Mouse (Mus musculus) midbrain, embryonic 13.5 days (tissue): ENCODE measurements around the gene Tnn. TPM values are rescaled to one million over a fixed set of nuclear protein-coding genes. Genes with fewer than 3 reads are reported as not detected.

Experiments
- ATAC-seq: fragments of 200-750 bp; cut with Nextera tagmentation; 2 replicates; pipeline ENCODE4 v1.8.0; 2017; ENCODE audit warnings: mild to moderate bottlenecking, moderate TSS enrichment, moderate library complexity
- H3K27ac ChIP-seq: fragments of 300-500 bp; sonication (generic); 2 replicates; pipeline ENCODE4 v1.5.1; 2015; ENCODE audit warnings: inconsistent platforms, mild to moderate bottlenecking, moderate library complexity
- H3K27me3 ChIP-seq: fragments of 300-500 bp; sonication (generic); 2 replicates; pipeline ENCODE4 v1.6.1; 2015; ENCODE audit warnings: mild to moderate bottlenecking, inconsistent platforms
- H3K36me3 ChIP-seq: fragments of 300-500 bp; sonication (generic); 2 replicates; pipeline ENCODE4 v1.6.1; 2015; ENCODE audit warnings: mild to moderate bottlenecking, inconsistent platforms
- H3K4me1 ChIP-seq: fragments of 300-500 bp; sonication (generic); replicated peaks from 2 replicates; pipeline ENCODE4 v1.6.1; 2015; ENCODE audit warnings: inconsistent platforms
- H3K4me2 ChIP-seq: fragments of 300-500 bp; sonication (generic); replicated peaks from 2 replicates; pipeline ENCODE4 v1.6.1; 2015; ENCODE audit warnings: moderate library complexity, mild to moderate bottlenecking, inconsistent platforms
- H3K4me3 ChIP-seq: fragments of 300-500 bp; sonication (generic); replicated peaks from 2 replicates; pipeline ENCODE4 v1.5.1; 2015; ENCODE audit warnings: mild to moderate bottlenecking, inconsistent platforms
- H3K9ac ChIP-seq: fragments of 300-500 bp; sonication (generic); replicated peaks from 2 replicates; pipeline ENCODE4 v1.6.1; 2015; ENCODE audit warnings: mild to moderate bottlenecking, inconsistent platforms
- H3K9me3 ChIP-seq: fragments of 300-500 bp; sonication (generic); 2 replicates; pipeline ENCODE4 v1.6.1; 2016; ENCODE audit warnings: mild to moderate bottlenecking, inconsistent platforms
- WGBS: fragments of 180-500 bp; shearing (Covaris S2); methylation state at CpG from one replicate; pipeline ENCODE4 v1.1.7; 2015; 5-methylcytosine and 5-hydroxymethylcytosine counted together
- polyA plus RNA-seq: library from polyadenylated mRNA; unstranded; fragments of >200 nt; fragmentation: Nextera tagmentation; extraction: Ambion mirVana; gene quantifications from 2 replicates; pipeline ENCODE4 v1.2.1, GENCODE M21; 2015

Gene Tnn
- polyA plus RNA-seq, 1 experiment from 2014 or later: 0.04 TPM

GRCm38 (mm10) chr1:160144343-160144742, 9.0 kb downstream of the Tnn start:
- H3K4me1 ChIP-seq: peaks cover under 1% of the 10 kb centered on the region; the same call in 1 of the 2 replicates
- H3K27ac ChIP-seq: no peak overlapping the region
- H3K27me3 ChIP-seq: no peaks in the 10 kb centered on the region
- H3K36me3 ChIP-seq: no peaks in the 10 kb centered on the region
- H3K9ac ChIP-seq: no peak overlapping the region
- ATAC-seq: no peak
- 72% methylated on average over 7 of the region's 7 CpGs for WGBS
- H3K4me2 ChIP-seq: no peak overlapping the region
- no peak overlapping the region for H3K4me3 ChIP-seq
- no peaks in the 10 kb centered on the region for H3K9me3 ChIP-seq

- no peak overlapping the region for H3K4me3 ChIP-seq
- ATAC-seq: no peak
- H3K9me3 ChIP-seq: no peaks in the 10 kb centered on the region
- 83% methylated on average over 7 of the region's 7 CpGs for WGBS
- H3K4me1 ChIP-seq: no peaks in the 10 kb centered on the region
- H3K27ac ChIP-seq: no peak overlapping the region
- no peak overlapping the region for H3K4me2 ChIP-seq
- no peaks in the 10 kb centered on the region for H3K27me3 ChIP-seq
- H3K9ac ChIP-seq: no peak overlapping the region
- H3K36me3 ChIP-seq: no peaks in the 10 kb centered on the region
Observed at GRCm38 (mm10) chr1:160136362-160136890, 17.0 kb downstream of the Tnn start.

GRCm38 (mm10) chr1:160133464-160134079, 19.8 kb downstream of the Tnn start:
- 78% methylated on average over 4 of the region's 4 CpGs for WGBS
- Histone ChIP-seq H3K9me3 (no peaks in the 10 kb centered on the region), H3K4me2 (no peak overlapping the region), H3K36me3 (no peaks in the 10 kb centered on the region), H3K9ac (no peak overlapping the region), H3K4me3 (no peak overlapping the region), H3K27me3 (no peaks in the 10 kb centered on the region), H3K27ac (no peak overlapping the region), H3K4me1 (no peaks in the 10 kb centered on the region)
- ATAC-seq: no peak

GRCm38 (mm10) chr1:160123957-160124356, 29.4 kb downstream of the Tnn start:
- Histone ChIP-seq H3K4me1 (no peaks in the 10 kb centered on the region), H3K4me3 (no peak overlapping the region), H3K4me2 (no peak overlapping the region), H3K9me3 (no peaks in the 10 kb centered on the region), H3K36me3 (no peaks in the 10 kb centered on the region), H3K9ac (no peak overlapping the region), H3K27me3 (no peaks in the 10 kb centered on the region), H3K27ac (no peak overlapping the region)
- WGBS: 74% methylated on average over 2 of the region's 2 CpGs
- ATAC-seq: no peak

GRCm38 (mm10) chr1:160108604-160109003, 44.8 kb downstream of the Tnn start:
- 79% methylated on average over 2 of the region's 2 CpGs for WGBS
- Histone ChIP-seq H3K9me3 (no peaks in the 10 kb centered on the region), H3K4me2 (no peak overlapping the region), H3K36me3 (no peaks in the 10 kb centered on the region), H3K4me1 (no peaks in the 10 kb centered on the region), H3K27ac (no peak overlapping the region), H3K4me3 (no peak overlapping the region), H3K9ac (no peak overlapping the region), H3K27me3 (no peaks in the 10 kb centered on the region)
- no peak for ATAC-seq

- no peak for ATAC-seq
- Histone ChIP-seq H3K9ac (no peak overlapping the region), H3K4me3 (no peak overlapping the region), H3K27me3 (no peaks in the 10 kb centered on the region), H3K4me2 (no peak overlapping the region), H3K4me1 (no peaks in the 10 kb centered on the region), H3K36me3 (no peaks in the 10 kb centered on the region), H3K9me3 (no peaks in the 10 kb centered on the region), H3K27ac (no peak overlapping the region)
- 91% methylated on average over 5 of the region's 5 CpGs for WGBS
Observed at GRCm38 (mm10) chr1:160105426-160105825, 48.0 kb downstream of the Tnn start.

GRCm38 (mm10) chr1:160100996-160101395, 52.4 kb downstream of the Tnn start:
- 82% methylated on average over 5 of the region's 5 CpGs for WGBS
- Histone ChIP-seq H3K27me3 (no peaks in the 10 kb centered on the region), H3K9me3 (no peaks in the 10 kb centered on the region), H3K27ac (no peak overlapping the region), H3K36me3 (no peaks in the 10 kb centered on the region), H3K4me3 (no peak overlapping the region), H3K4me2 (no peak overlapping the region), H3K9ac (no peak overlapping the region), H3K4me1 (no peaks in the 10 kb centered on the region)
- no peak for ATAC-seq

- Histone ChIP-seq H3K9me3 (no peaks in the 10 kb centered on the region), H3K27me3 (no peaks in the 10 kb centered on the region), H3K27ac (no peak overlapping the region), H3K4me1 (no peaks in the 10 kb centered on the region), H3K9ac (no peak overlapping the region), H3K4me2 (no peak overlapping the region), H3K4me3 (no peak overlapping the region), H3K36me3 (no peaks in the 10 kb centered on the region)
- ATAC-seq: no peak
- whole genome bisulfite sequencing: 90% methylated on average over 5 of the region's 5 CpGs
Observed at GRCm38 (mm10) chr1:160099659-160100302, 53.6 kb downstream of the Tnn start.

GRCm38 (mm10) chr1:160086651-160087050, 66.7 kb downstream of the Tnn start:
- Histone ChIP-seq H3K9ac (no peak overlapping the region), H3K36me3 (no peaks in the 10 kb centered on the region), H3K9me3 (no peaks in the 10 kb centered on the region), H3K4me3 (no peak overlapping the region), H3K4me2 (no peak overlapping the region), H3K27ac (no peak overlapping the region), H3K4me1 (no peaks in the 10 kb centered on the region), H3K27me3 (no peaks in the 10 kb centered on the region)
- no peak for ATAC-seq
- WGBS: 88% methylated on average over 2 of the region's 2 CpGs

- no peaks in the 10 kb centered on the region for H3K9me3 ChIP-seq
- H3K36me3 ChIP-seq: no peaks in the 10 kb centered on the region
- no peak overlapping the region for H3K27ac ChIP-seq
- H3K4me1 ChIP-seq: no peaks in the 10 kb centered on the region
- no peak overlapping the region for H3K9ac ChIP-seq
- ATAC-seq: no peak
- H3K4me3 ChIP-seq: no peak overlapping the region
- H3K4me2 ChIP-seq: no peak overlapping the region
- WGBS: 76% methylated on average over 1 of the region's 1 CpGs
- H3K27me3 ChIP-seq: no peaks in the 10 kb centered on the region
Observed at GRCm38 (mm10) chr1:160084239-160084638, 69.1 kb downstream of the Tnn start.

GRCm38 (mm10) chr1:160082647-160083046, 70.7 kb downstream of the Tnn start:
- H3K36me3 ChIP-seq: no peaks in the 10 kb centered on the region
- H3K27ac ChIP-seq: no peak overlapping the region
- H3K9ac ChIP-seq: no peak overlapping the region
- H3K4me2 ChIP-seq: no peak overlapping the region
- no peak overlapping the region for H3K4me3 ChIP-seq
- ATAC-seq: no peak
- H3K27me3 ChIP-seq: no peaks in the 10 kb centered on the region
- WGBS: 81% methylated on average over 1 of the region's 1 CpGs
- no peaks in the 10 kb centered on the region for H3K9me3 ChIP-seq
- no peaks in the 10 kb centered on the region for H3K4me1 ChIP-seq

- H3K27me3 ChIP-seq: no peaks in the 10 kb centered on the region
- H3K4me1 ChIP-seq: no peaks in the 10 kb centered on the region
- no peak overlapping the region for H3K9ac ChIP-seq
- peak; percentile 58 for ATAC-seq
- no peak overlapping the region for H3K4me2 ChIP-seq
- H3K4me3 ChIP-seq: no peak overlapping the region
- WGBS: 25% methylated on average over 2 of the region's 2 CpGs
- no peak overlapping the region for H3K27ac ChIP-seq
- no peaks in the 10 kb centered on the region for H3K36me3 ChIP-seq
- H3K9me3 ChIP-seq: no peaks in the 10 kb centered on the region
Observed at GRCm38 (mm10) chr1:160080800-160081436, 72.5 kb downstream of the Tnn start.
